Mouse (Mus musculus) heart, embryonic 15.5 days (tissue): Measurements from ENCODE around the gene Nr4a3. TPM values are rescaled to one million over a fixed set of nuclear protein-coding genes. Genes with fewer than 3 reads are reported as not detected.

ENCODE experiments used
- ATAC-seq: fragments of 200-750 bp; cut with Nextera tagmentation; replicated peaks from 2 replicates; pipeline ENCODE4 v1.8.0; 2017; ENCODE audit warnings: low read depth, moderate TSS enrichment; ENCODE audit not compliant: insufficient number of reproducible peaks, insufficient read depth, low FRiP score
- H3K27ac ChIP-seq: fragments of 300-500 bp; sonication (generic); 2 replicates; pipeline ENCODE4 v1.5.1; 2015; ENCODE audit warnings: mild to moderate bottlenecking, inconsistent platforms
- H3K27me3 ChIP-seq: fragments of 300-500 bp; sonication (generic); 2 replicates; pipeline ENCODE4 v1.6.1; 2015; ENCODE audit warnings: inconsistent platforms
- H3K36me3 ChIP-seq: fragments of 300-500 bp; sonication (generic); 2 replicates; pipeline ENCODE4 v1.6.1; 2015; ENCODE audit warnings: mild to moderate bottlenecking, inconsistent platforms
- H3K4me1 ChIP-seq: fragments of 300-500 bp; sonication (generic); replicated peaks from 2 replicates; pipeline ENCODE4 v1.6.1; 2015; ENCODE audit warnings: inconsistent platforms
- H3K4me2 ChIP-seq: fragments of 300-500 bp; sonication (generic); 2 replicates; pipeline ENCODE4 v1.6.1; 2015; ENCODE audit warnings: inconsistent platforms, mild to moderate bottlenecking, moderate library complexity
- H3K4me3 ChIP-seq: fragments of 300-500 bp; sonication (generic); 2 replicates; pipeline ENCODE4 v1.5.1; 2015; ENCODE audit warnings: mild to moderate bottlenecking, inconsistent platforms
- H3K9ac ChIP-seq: fragments of 300-500 bp; sonication (generic); 2 replicates; pipeline ENCODE4 v1.6.1; 2015; ENCODE audit warnings: mild to moderate bottlenecking, inconsistent platforms
- H3K9me3 ChIP-seq: fragments of 300-500 bp; sonication (generic); replicated peaks from 2 replicates; pipeline ENCODE4 v1.6.1; 2016; ENCODE audit warnings: inconsistent platforms
- WGBS: fragments of 180-500 bp; shearing (Covaris S2); methylation state at CpG from one replicate; pipeline ENCODE4 v1.1.7; 2015; ENCODE audit warnings: mixed read lengths; 5-methylcytosine and 5-hydroxymethylcytosine counted together
- polyA plus RNA-seq: library from polyadenylated mRNA; unstranded; fragments of >200 nt; fragmentation: Nextera tagmentation; extraction: Ambion mirVana; gene quantifications from 2 replicates; pipeline ENCODE4 v1.2.1, GENCODE M21; 2015

Gene Nr4a3
- polyA plus RNA-seq: 0.11 and 0.20 TPM in 2 replicates

- peaks cover 50% of the 10 kb centered on the region for H3K4me1 ChIP-seq
- H3K36me3 ChIP-seq: no peaks in the 10 kb centered on the region
- no peaks in the 10 kb centered on the region for H3K9me3 ChIP-seq
- H3K9ac ChIP-seq: peak within 1 kb of the TSS; percentile 83
- WGBS: under 1% methylated on average over 45 of the region's 54 CpGs
- H3K27me3 ChIP-seq: peaks cover 27% of the 10 kb centered on the region
- ATAC-seq: peak; percentile 66
- H3K27ac ChIP-seq: peak within 1 kb of the TSS; percentile 98
- H3K4me2 ChIP-seq: peak within 1 kb of the TSS; percentile 99
- peak within 1 kb of the TSS; percentile 72 for H3K4me3 ChIP-seq
Observed at GRCm38 (mm10) chr4:48044491-48045211, at the start of gene Nr4a3. Gene Nr4a3, plus strand, starts transcription at chr4:48045153.

GRCm38 (mm10) chr4:48002969-48003368, 42.0 kb upstream of the Nr4a3 start:
- H3K27ac ChIP-seq: no peak overlapping the region
- no peak overlapping the region for H3K4me3 ChIP-seq
- H3K36me3 ChIP-seq: no peaks in the 10 kb centered on the region
- ATAC-seq: no peak
- no peaks in the 10 kb centered on the region for H3K9me3 ChIP-seq
- H3K4me2 ChIP-seq: no peak overlapping the region
- no peaks in the 10 kb centered on the region for H3K27me3 ChIP-seq
- no peaks in the 10 kb centered on the region for H3K4me1 ChIP-seq
- H3K9ac ChIP-seq: no peak overlapping the region
- 75% methylated on average over 4 of the region's 4 CpGs for WGBS

GRCm38 (mm10) chr4:48003456-48003855, 41.5 kb upstream of the Nr4a3 start:
- WGBS: 87% methylated on average over 3 of the region's 3 CpGs
- Histone ChIP-seq H3K4me3 (no peak overlapping the region), H3K27me3 (no peaks in the 10 kb centered on the region), H3K4me1 (no peaks in the 10 kb centered on the region), H3K36me3 (no peaks in the 10 kb centered on the region), H3K27ac (no peak overlapping the region), H3K4me2 (no peak overlapping the region), H3K9me3 (no peaks in the 10 kb centered on the region), H3K9ac (no peak overlapping the region)
- no peak for ATAC-seq

DNA sequence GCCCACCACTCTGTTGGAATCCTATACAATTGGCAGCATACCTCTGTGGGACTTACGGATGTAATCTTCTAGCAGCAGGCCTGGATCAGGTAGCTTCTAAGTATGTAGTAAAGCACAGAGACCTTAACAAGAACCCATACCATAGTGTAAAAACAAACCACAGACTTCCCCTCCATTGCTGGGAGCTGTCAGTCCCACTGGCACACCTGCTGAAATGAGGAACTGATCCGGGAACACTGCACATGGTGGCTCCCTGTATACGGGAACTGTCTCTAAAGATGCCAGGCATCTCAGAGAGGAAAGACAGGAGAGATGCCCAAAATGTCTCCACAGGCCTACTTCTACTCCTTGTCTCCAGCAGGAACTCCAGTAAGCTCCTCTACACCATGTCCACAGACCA, 38.6 kb upstream of the Nr4a3 start:
- H3K4me1 ChIP-seq: no peaks in the 10 kb centered on the region
- no peak for ATAC-seq
- no peaks in the 10 kb centered on the region for H3K36me3 ChIP-seq
- no peak overlapping the region for H3K4me2 ChIP-seq
- no peak overlapping the region for H3K9ac ChIP-seq
- 84% methylated on average over 3 of the region's 3 CpGs for WGBS
- H3K4me3 ChIP-seq: no peak overlapping the region
- H3K9me3 ChIP-seq: no peaks in the 10 kb centered on the region
- no peak overlapping the region for H3K27ac ChIP-seq
- no peaks in the 10 kb centered on the region for H3K27me3 ChIP-seq

- Histone ChIP-seq H3K36me3 (no peaks in the 10 kb centered on the region), H3K4me3 (no peak overlapping the region), H3K27ac (no peak overlapping the region), H3K4me2 (no peak overlapping the region), H3K9ac (no peak overlapping the region), H3K27me3 (no peaks in the 10 kb centered on the region), H3K4me1 (no peaks in the 10 kb centered on the region), H3K9me3 (no peaks in the 10 kb centered on the region)
- ATAC-seq: no peak
- 85% methylated on average over 3 of the region's 3 CpGs for WGBS
Observed at GRCm38 (mm10) chr4:48012209-48012608, 32.7 kb upstream of the Nr4a3 start.

- no peaks in the 10 kb centered on the region for H3K9me3 ChIP-seq
- H3K4me3 ChIP-seq: no peak overlapping the region
- no peaks in the 10 kb centered on the region for H3K36me3 ChIP-seq
- no peak overlapping the region for H3K4me2 ChIP-seq
- H3K27me3 ChIP-seq: no peaks in the 10 kb centered on the region
- no peak overlapping the region for H3K27ac ChIP-seq
- 66% methylated on average over 3 of the region's 3 CpGs for WGBS
- ATAC-seq: no peak
- H3K9ac ChIP-seq: no peak overlapping the region
- no peaks in the 10 kb centered on the region for H3K4me1 ChIP-seq
Observed at GRCm38 (mm10) chr4:48022966-48023365, 22.0 kb upstream of the Nr4a3 start.

DNA sequence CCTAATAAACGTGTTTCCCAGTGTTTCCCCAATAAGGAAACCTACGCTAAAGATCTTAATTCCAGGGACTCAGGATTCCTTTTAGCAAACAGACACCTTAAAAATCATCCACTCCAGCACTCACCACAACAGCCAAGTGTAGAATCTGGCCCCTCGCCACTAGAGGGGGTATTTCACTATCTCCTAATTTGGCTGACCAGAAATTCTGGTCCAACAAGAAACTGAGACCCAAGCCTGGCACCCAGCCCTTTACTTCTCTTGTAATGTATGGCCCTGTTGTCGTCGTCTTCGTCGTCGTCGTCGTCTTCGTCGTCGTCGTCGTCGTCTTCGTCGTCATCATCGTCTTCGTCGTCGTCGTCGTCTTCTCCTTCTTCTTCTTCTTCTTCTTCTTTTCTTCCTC, 15.3 kb upstream of the Nr4a3 start:
- no peak overlapping the region for H3K27ac ChIP-seq

DNA sequence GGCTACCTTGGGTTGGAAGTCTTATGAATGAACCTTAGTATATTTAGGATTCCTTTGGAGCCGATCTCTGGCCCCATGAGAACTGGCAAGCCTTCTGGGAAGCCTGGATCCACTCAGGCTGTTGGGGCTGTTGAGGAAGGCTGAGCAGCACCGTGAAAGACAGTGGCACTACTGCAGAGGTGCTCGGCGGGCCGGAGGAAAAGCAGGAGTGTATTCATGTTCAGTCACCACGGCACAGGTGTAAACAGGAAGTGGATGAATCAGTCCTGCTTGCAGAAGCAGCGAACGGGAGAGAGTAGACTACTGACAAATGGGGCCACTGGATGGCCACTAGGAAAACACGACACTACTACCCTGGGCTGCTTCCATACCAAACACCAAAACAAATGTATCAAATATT, 10.7 kb upstream of the Nr4a3 start:
- Histone ChIP-seq H3K4me2 (no peak overlapping the region), H3K4me1 (no peaks in the 10 kb centered on the region), H3K4me3 (no peak overlapping the region), H3K36me3 (no peaks in the 10 kb centered on the region), H3K9ac (no peak overlapping the region), H3K27me3 (no peaks in the 10 kb centered on the region), H3K27ac (no peak overlapping the region), H3K9me3 (no peaks in the 10 kb centered on the region)
- ATAC-seq: no peak
- WGBS: 72% methylated on average over 9 of the region's 9 CpGs

More for the DNA sequence above, 15.3 kb upstream of the Nr4a3 start:
- no peaks in the 10 kb centered on the region for H3K9me3 ChIP-seq
- no peak for ATAC-seq
- H3K27me3 ChIP-seq: no peaks in the 10 kb centered on the region
- H3K36me3 ChIP-seq: no peaks in the 10 kb centered on the region
- no peak overlapping the region for H3K9ac ChIP-seq
- 66% methylated on average over 24 of the region's 24 CpGs for WGBS
- no peak overlapping the region for H3K4me3 ChIP-seq
- no peaks in the 10 kb centered on the region for H3K4me1 ChIP-seq
- H3K4me2 ChIP-seq: no peak overlapping the region

GRCm38 (mm10) chr4:48037646-48038045, 7.3 kb upstream of the Nr4a3 start:
- H3K9me3 ChIP-seq: no peaks in the 10 kb centered on the region
- 68% methylated on average over 4 of the region's 4 CpGs for WGBS
- H3K36me3 ChIP-seq: no peaks in the 10 kb centered on the region
- H3K4me1 ChIP-seq: peaks cover 8% of the 10 kb centered on the region; the same call in 1 of the 2 replicates
- H3K4me2 ChIP-seq: no peak overlapping the region
- no peak overlapping the region for H3K27ac ChIP-seq
- no peaks in the 10 kb centered on the region for H3K27me3 ChIP-seq
- no peak overlapping the region for H3K4me3 ChIP-seq
- no peak for ATAC-seq
- H3K9ac ChIP-seq: no peak overlapping the region

- Histone ChIP-seq H3K27me3 (no peaks in the 10 kb centered on the region), H3K4me1 (peaks cover 8% of the 10 kb centered on the region; the same call in 1 of the 2 replicates), H3K4me2 (no peak overlapping the region), H3K4me3 (no peak overlapping the region), H3K27ac (no peak overlapping the region), H3K36me3 (no peaks in the 10 kb centered on the region), H3K9me3 (no peaks in the 10 kb centered on the region), H3K9ac (no peak overlapping the region)
- WGBS: 85% methylated on average over 5 of the region's 5 CpGs
- no peak for ATAC-seq
Observed at GRCm38 (mm10) chr4:48038847-48039246, 6.1 kb upstream of the Nr4a3 start.

DNA sequence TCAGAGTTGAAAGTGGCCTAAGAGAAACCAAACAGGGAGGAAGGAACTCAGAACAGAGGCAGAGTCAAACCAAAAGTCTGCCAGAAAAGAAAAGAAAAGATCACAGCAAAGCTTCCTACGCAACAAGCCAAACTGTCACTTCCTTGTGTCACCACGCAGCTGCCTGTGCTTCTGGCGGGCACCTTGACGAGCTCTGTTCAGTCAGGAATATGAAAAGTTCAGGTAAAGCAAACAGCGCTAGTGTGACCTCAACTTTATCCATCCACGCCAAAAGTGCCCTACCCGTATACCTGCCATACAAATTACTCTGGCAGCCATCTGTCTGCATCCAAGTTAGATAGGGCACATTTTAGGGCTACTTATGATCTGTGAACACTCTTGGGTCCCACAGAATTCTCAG, 5.2 kb upstream of the Nr4a3 start:
- H3K4me1 ChIP-seq: peaks cover 14% of the 10 kb centered on the region
- no peak overlapping the region for H3K27ac ChIP-seq
- no peaks in the 10 kb centered on the region for H3K27me3 ChIP-seq
- no peak for ATAC-seq
- no peak overlapping the region for H3K4me2 ChIP-seq
- H3K9ac ChIP-seq: no peak overlapping the region
- no peak overlapping the region for H3K4me3 ChIP-seq
- WGBS: 77% methylated on average over 7 of the region's 7 CpGs
- H3K36me3 ChIP-seq: no peaks in the 10 kb centered on the region
- no peaks in the 10 kb centered on the region for H3K9me3 ChIP-seq

DNA sequence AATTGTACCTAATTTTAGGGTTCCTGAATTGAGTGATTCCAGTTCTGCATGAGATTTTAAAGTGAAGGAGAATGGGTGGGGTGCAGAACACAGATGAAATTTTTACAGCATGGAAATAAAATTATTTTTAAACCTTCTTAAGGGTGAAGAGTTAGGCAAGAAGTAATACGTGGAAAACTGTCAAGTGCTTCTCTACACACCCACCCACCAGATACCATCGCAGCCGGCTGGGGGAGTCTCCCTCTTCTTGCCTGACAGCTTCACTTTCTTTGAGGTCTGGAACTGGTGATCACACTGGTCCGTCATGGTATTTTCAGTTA, 2.5 kb upstream of the Nr4a3 start:
- Histone ChIP-seq H3K9me3 (no peaks in the 10 kb centered on the region), H3K27me3 (peaks cover 10% of the 10 kb centered on the region; the same call in 1 of the 2 replicates), H3K9ac (peak overlapping the region; percentile 83), H3K36me3 (no peaks in the 10 kb centered on the region), H3K4me1 (peaks cover 37% of the 10 kb centered on the region), H3K4me3 (peak overlapping the region; percentile 72), H3K27ac (peak overlapping the region; percentile 98), H3K4me2 (peak overlapping the region; percentile 99)
- WGBS: 0% methylated on average over 4 of the region's 4 CpGs
- no peak for ATAC-seq
